10 mouse cellular contexts compared by ENCODE assay signal in the genomic region with DNA sequence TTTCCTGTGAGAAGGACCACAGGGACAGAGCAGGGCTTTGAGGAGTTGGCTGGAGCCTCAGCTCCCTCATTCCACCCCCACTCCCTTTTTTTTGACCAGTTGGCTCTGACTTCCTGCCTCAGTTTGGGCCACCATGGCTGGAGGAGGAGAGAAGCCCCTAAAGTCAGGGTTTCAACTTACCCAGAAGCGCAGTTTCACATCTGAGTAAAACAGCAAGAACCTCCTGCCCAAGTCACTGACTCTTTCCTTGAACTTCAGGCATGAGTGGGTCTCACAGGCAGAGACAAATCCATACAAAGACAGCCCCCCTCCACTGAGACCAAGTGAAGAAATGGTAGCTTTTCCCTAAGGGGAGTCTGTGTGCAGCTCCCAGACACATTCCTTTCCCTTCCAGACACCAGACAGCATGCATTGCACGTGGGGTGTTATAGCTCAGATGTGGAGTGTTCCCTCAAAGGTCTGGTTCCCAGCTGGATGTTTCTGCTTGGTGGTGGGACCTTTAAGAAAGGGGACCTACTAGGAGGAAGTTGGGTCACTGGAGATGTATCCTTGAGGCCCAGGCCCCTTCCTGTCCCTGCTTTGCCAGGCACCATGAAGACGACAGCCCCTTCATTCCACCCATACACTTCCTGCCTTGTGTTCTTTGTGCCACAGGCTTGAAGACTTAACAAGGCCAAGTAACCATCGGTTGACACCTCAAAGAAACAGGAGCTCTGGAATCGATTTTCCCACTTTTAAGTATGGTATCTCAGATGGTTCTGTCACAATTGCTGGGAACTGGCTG. TPM values are rescaled to one million over a fixed set of nuclear protein-coding genes. Genes with fewer than 3 reads are reported as not detected.
DNase-seq lines count a peak whose midpoint lies in the region; ATAC-seq and TF ChIP-seq lines count a peak whose summit lies in the region.
"Had no signal": no experiment of that assay in that cellular context is flagged by ENCODE, and none has a peak within 500 bp of the region (broad histone marks: within the 10 kb centered on the region; RNA-seq: fewer than 3 reads in every experiment).

No protein-coding gene starts in this region.

- H3K9me3 ChIP-seq in kidney, embryonic 16.5 days (ENCODE audit: low read length) = no peaks in the 10 kb centered on the region
- no peaks in the 10 kb centered on the region for H3K9me3 ChIP-seq in midbrain, embryonic 12.5 days

- no peak overlapping the region for H3K4me2 ChIP-seq in kidney, embryonic 16.5 days (replicated peaks; ENCODE audit: low read depth, low read length)
- no peak overlapping the region for H3K4me2 ChIP-seq in midbrain, embryonic 12.5 days (replicated peaks)
- H3K4me2 ChIP-seq: lung, embryonic 14.5 days had no signal

- no peak for DNase-seq in kidney, postnatal 36 days
- no peak for DNase-seq in B cell, adult 2 months
- DNase-seq in embryo, embryonic 9.5 days (ENCODE audit: extremely low spot score) = no peak
- no peak for DNase-seq in left cerebral cortex, adult 11 months (ENCODE audit: low spot score)
- DNase-seq: lung, embryonic 14.5 days had no signal

- no peak overlapping the region for H3K4me3 ChIP-seq in kidney, embryonic 16.5 days (ENCODE audit: low read length)
- no peak overlapping the region for H3K4me3 ChIP-seq in bone marrow, adult 2 months (replicated peaks; ENCODE audit: control insufficient read depth, low read depth, low read length)
- H3K4me3 ChIP-seq in midbrain, embryonic 12.5 days = no peak overlapping the region

- ATAC-seq in kidney, embryonic 16.5 days (ENCODE audit: low FRiP score, low TSS enrichment) = no peak; the same call in 1 of the 2 replicates
- ATAC-seq in granulocyte monocyte progenitor cell, adult 5-6 weeks (replicated peaks; ENCODE audit: poor library complexity, severe bottlenecking) = peak; percentile 83
- 0 out of 2 replicates have a peak, but pooled peaks have one; percentile 13 for ATAC-seq in midbrain, embryonic 12.5 days (ENCODE audit: low FRiP score, low read depth)

- WGBS in kidney, embryonic 16.5 days = 63% methylated on average over 5 of the region's 5 CpGs
- WGBS in bone marrow, adult 2 months = 50% methylated on average over 5 of the region's 5 CpGs
- WGBS in midbrain, embryonic 12.5 days = 81% methylated on average over 5 of the region's 5 CpGs

- H3K27me3 ChIP-seq in kidney, embryonic 16.5 days (ENCODE audit: insufficient read depth, low read length) = no peaks in the 10 kb centered on the region
- H3K27me3 ChIP-seq in midbrain, embryonic 12.5 days = no peaks in the 10 kb centered on the region

- H3K27ac ChIP-seq in kidney, embryonic 16.5 days (ENCODE audit: low read length) = no peak overlapping the region
- H3K27ac ChIP-seq in bone marrow, adult 2 months (ENCODE audit: control insufficient read depth, insufficient read depth, low read depth, low read length, poor library complexity) = 0 out of 2 replicates have a peak overlapping the region, but pooled peaks have one; percentile 5
- H3K27ac ChIP-seq in midbrain, embryonic 12.5 days (replicated peaks) = no peak overlapping the region

- no peak for TF ChIP-seq POLR2A in bone marrow, adult 2 months (IDR thresholded peaks at IDR 0.05; ENCODE audit: borderline replicate concordance, control insufficient read depth, low read depth, low read length)

- H3K9ac ChIP-seq in kidney, embryonic 16.5 days (replicated peaks; ENCODE audit: low read length) = peak overlapping the region; percentile 42; the same call in 1 of the 2 replicates
- no peak overlapping the region for H3K9ac ChIP-seq in midbrain, embryonic 12.5 days (replicated peaks)
- H3K9ac ChIP-seq: lung, embryonic 14.5 days had no signal

- TF ChIP-seq CTCF in bone marrow, adult 2 months (IDR thresholded peaks at IDR 0.05; ENCODE audit: control insufficient read depth, insufficient read depth, low read length) = no peak

- peaks cover 5% of the 10 kb centered on the region for H3K4me1 ChIP-seq in kidney, embryonic 16.5 days (ENCODE audit: insufficient read depth, low read length)
- peaks cover 8% of the 10 kb centered on the region for H3K4me1 ChIP-seq in bone marrow, adult 2 months (ENCODE audit: control insufficient read depth, insufficient read depth, low read length)
- peaks cover 17% of the 10 kb centered on the region for H3K4me1 ChIP-seq in midbrain, embryonic 12.5 days

- no peaks in the 10 kb centered on the region for H3K36me3 ChIP-seq in kidney, embryonic 16.5 days (ENCODE audit: insufficient read depth, low read length)
- no peaks in the 10 kb centered on the region for H3K36me3 ChIP-seq in midbrain, embryonic 12.5 days

RNA-seq across cellular contexts. Expression of a gene that starts 27.1 kb away (rescaled TPM):
- polyA plus RNA-seq in kidney, embryonic 16.5 days (2015; fragmentation: Nextera tagmentation; extraction: Ambion mirVana) = 23.2 and 23.7 TPM in 2 replicates
- 38.0 and 58.7 TPM in 2 replicates for polyA plus RNA-seq in bone marrow, adult 2 months (2011; ENCODE audit: insufficient read depth, insufficient read length, low replicate concordance, missing spikeins)
- total RNA-seq in granulocyte monocyte progenitor cell, adult 5-6 weeks (2014; fragmentation: Nextera tagmentation) = 39.9 and 51.5 TPM in 2 replicates
- total RNA-seq in granulocyte monocyte progenitor cell, adult 5-6 weeks (2017) = 11.6 and 24.0 TPM in 2 replicates
- polyA plus RNA-seq in midbrain, embryonic 12.5 days (2016; fragmentation: Nextera tagmentation; extraction: Ambion mirVana) = 30.7 and 31.8 TPM in 2 replicates

RNA-seq across cellular contexts. Expression of a gene that starts 49.2 kb away (rescaled TPM):
- polyA plus RNA-seq in kidney, embryonic 16.5 days (2015; fragmentation: Nextera tagmentation; extraction: Ambion mirVana) = not detected in 2 replicates
- not detected in 2 replicates for polyA plus RNA-seq in bone marrow, adult 2 months (2011; ENCODE audit: insufficient read depth, insufficient read length, low replicate concordance, missing spikeins)
- total RNA-seq in granulocyte monocyte progenitor cell, adult 5-6 weeks (2014; fragmentation: Nextera tagmentation) = not detected in 2 replicates
- not detected in 2 replicates for total RNA-seq in granulocyte monocyte progenitor cell, adult 5-6 weeks (2017)
- not detected in 2 replicates for polyA plus RNA-seq in midbrain, embryonic 12.5 days (2016; fragmentation: Nextera tagmentation; extraction: Ambion mirVana)
- polyA plus RNA-seq: testis, adult 2 months had no signal
